Mouse (Mus musculus) stomach, postnatal 0 days (tissue): ENCODE data around the gene Mall. TPM values are rescaled to one million over a fixed set of nuclear protein-coding genes. Genes with fewer than 3 reads are reported as not detected.
A peak's percentile ranks its signal among the peaks of the same experiment; 100 is the strongest.

Source experiments
- ATAC-seq: fragments of 200-750 bp; cut with Nextera tagmentation; 2 replicates; pipeline ENCODE4 v1.8.0; 2017; ENCODE audit not compliant: low FRiP score, low TSS enrichment
- DNase-seq: peaks from one replicate; pipeline ENCODE4 v3.0.0-alpha.2; 2016; ENCODE audit warnings: low spot score
- H3K27ac ChIP-seq: fragments of 300-500 bp; sonication (generic); replicated peaks from 2 replicates; pipeline ENCODE4 v1.5.1; 2014; ENCODE audit warnings: mild to moderate bottlenecking, control low read depth
- H3K27me3 ChIP-seq: fragments of 300-500 bp; sonication (generic); 2 replicates; pipeline ENCODE4 v1.6.1; 2014; ENCODE audit warnings: low read length; ENCODE audit not compliant: control insufficient read depth, insufficient read depth
- H3K36me3 ChIP-seq: fragments of 300-500 bp; sonication (generic); 2 replicates; pipeline ENCODE4 v1.6.1; 2014; ENCODE audit warnings: low read length, mixed read lengths; ENCODE audit not compliant: control insufficient read depth, insufficient read depth
- H3K4me1 ChIP-seq: fragments of 300-500 bp; sonication (generic); replicated peaks from 2 replicates; pipeline ENCODE4 v1.6.1; 2014; ENCODE audit warnings: antibody characterized with exemption; ENCODE audit not compliant: control insufficient read depth, insufficient read depth
- H3K4me2 ChIP-seq: fragments of 300-500 bp; sonication (generic); replicated peaks from 2 replicates; pipeline ENCODE4 v1.6.1; 2014; ENCODE audit warnings: low read depth, mild to moderate bottlenecking, control low read depth, moderate library complexity
- H3K4me3 ChIP-seq: fragments of 300-500 bp; sonication (generic); 2 replicates; pipeline ENCODE4 v1.5.1; 2014; ENCODE audit warnings: low read depth, low read length, control low read depth
- H3K9ac ChIP-seq: fragments of 300-500 bp; sonication (generic); 2 replicates; pipeline ENCODE4 v1.6.1; 2014; ENCODE audit warnings: mild to moderate bottlenecking, low read length, control low read depth, mixed read lengths
- H3K9me3 ChIP-seq: fragments of 300-500 bp; sonication (generic); 2 replicates; pipeline ENCODE4 v1.6.1; 2016; ENCODE audit warnings: low read length; ENCODE audit not compliant: control insufficient read depth
- CTCF ChIP-seq: IDR thresholded peaks from 2 replicates; pipeline ENCODE4 v1.5.1; 2016; ENCODE audit warnings: antibody characterized with exemption, low read depth, mild to moderate bottlenecking, moderate library complexity
- EP300 ChIP-seq: optimal IDR thresholded peaks from 2 replicates; pipeline ENCODE3; 2016; ENCODE audit warnings: antibody characterized with exemption
- WGBS: fragments of 180-500 bp; shearing (Covaris S2); extraction: QIAGEN DNeasy Blood & Tissue Kit; methylation state at CpG from one replicate; pipeline ENCODE4 v1.1.7; 2014; 5-methylcytosine and 5-hydroxymethylcytosine counted together
- polyA plus RNA-seq: library from polyadenylated mRNA; unstranded; fragments of >200 nt; fragmentation: Nextera tagmentation; extraction: Ambion mirVana; gene quantifications from 2 replicates; pipeline ENCODE4 v1.2.1, GENCODE M21; 2015

Gene Mall
- polyA plus RNA-seq, 1 experiment from 2014 or later: 49.8 TPM

DNA sequence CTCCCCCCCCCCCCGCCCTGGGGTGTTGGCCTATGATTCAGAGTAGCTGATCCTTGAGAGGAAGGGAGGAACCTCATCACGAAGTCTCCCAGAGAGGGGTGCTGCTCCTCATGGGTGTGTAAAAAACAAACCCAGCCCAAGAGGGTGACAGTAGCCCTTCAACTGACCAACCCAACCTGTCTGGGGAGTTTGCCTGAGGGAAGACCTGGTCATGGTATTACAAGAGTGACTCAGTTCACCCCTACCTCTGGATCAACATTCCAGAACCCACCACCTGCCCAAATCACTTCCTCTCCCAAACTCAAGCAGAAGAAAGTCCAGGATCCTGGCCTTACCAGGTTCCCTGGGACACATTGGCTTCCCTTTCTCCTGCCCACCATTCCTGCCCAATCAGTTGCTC, 67.0 kb downstream of the Mall start:
- H3K9ac ChIP-seq: no peak overlapping the region
- no peaks in the 10 kb centered on the region for H3K36me3 ChIP-seq
- no peak overlapping the region for H3K4me3 ChIP-seq
- DNase-seq (no peak), ATAC-seq (0 out of 2 replicates have a peak, but pooled peaks have one; percentile 30)
- no peaks in the 10 kb centered on the region for H3K4me1 ChIP-seq
- WGBS: 40% methylated on average over 1 of the region's 2 CpGs
- H3K9me3 ChIP-seq: no peaks in the 10 kb centered on the region
- H3K4me2 ChIP-seq: no peak overlapping the region
- no peaks in the 10 kb centered on the region for H3K27me3 ChIP-seq
- no peak overlapping the region for H3K27ac ChIP-seq
- TF ChIP-seq CTCF: no peak
- no peak for TF ChIP-seq EP300

DNA sequence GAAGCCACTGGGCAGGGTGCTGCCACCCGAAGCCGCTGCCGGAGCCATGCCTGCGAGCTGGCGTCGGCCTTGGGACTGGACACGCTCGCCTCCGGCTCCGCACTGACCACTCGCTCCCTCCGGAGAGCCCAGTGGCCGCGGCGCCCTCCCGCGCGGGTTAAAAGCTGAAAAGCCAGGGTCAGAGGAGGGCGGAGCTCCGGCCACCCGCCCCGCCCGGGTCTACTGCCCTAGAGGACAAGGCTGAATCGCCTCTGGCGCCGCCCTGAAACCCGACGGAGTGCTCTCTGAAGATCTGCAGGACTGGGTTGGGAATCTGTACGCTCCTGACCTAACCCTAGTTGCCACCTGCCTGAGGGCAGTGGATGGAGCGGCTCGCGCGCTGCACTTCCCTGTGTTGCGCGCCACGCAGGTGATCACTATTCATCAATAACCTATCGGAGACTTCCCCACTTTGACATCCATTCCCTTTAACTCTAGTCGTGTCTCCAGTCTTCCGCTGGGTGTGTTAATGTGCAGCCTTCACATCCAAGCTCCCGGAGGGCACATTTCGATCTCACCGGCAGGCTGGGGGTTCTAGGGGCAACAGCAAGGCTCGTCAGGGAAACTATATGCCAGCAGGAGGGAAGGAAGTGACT, 73.5 kb downstream of the Mall start, which contains the start of gene Mal:
Gene Mal (minus strand): TSS at position 610 of the 635 bp plus-strand sequence.
- TF ChIP-seq CTCF (no peak), EP300 (no peak)
- no peaks in the 10 kb centered on the region for H3K4me1 ChIP-seq
- no peaks in the 10 kb centered on the region for H3K9me3 ChIP-seq
- H3K36me3 ChIP-seq: no peaks in the 10 kb centered on the region
- H3K27ac ChIP-seq: peak within 1 kb of the TSS; percentile 73
- H3K9ac ChIP-seq: peak within 1 kb of the TSS; percentile 51
- peak; percentile 83 for ATAC-seq
- WGBS: under 1% methylated on average over 43 of the region's 43 CpGs
- peak within 1 kb of the TSS; percentile 43 for H3K4me3 ChIP-seq
- DNase-seq: peak; percentile 78
- no peaks in the 10 kb centered on the region for H3K27me3 ChIP-seq
- H3K4me2 ChIP-seq: peak within 1 kb of the TSS; percentile 70

DNA sequence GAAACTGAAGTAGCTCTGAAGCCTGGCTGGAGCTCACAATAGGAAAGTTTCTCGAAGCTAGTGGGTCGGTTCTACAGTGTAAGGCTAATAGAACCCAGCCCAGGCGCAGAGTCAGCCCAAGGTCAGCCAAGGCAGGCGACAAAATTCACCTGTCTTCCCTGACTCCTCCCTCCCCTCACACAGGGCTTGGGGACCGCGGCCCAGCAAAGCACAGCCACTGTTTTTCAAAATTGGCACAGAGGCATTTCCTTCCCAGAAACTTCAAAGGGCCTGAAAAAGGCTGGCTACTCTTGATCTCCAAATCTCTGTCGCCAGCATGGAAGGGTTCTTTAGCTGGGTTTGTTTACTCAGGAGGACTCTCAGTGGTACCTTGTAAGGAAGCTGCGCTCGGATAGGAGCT, 74.3 kb downstream of the Mall start:
- Histone ChIP-seq H3K9me3 (no peaks in the 10 kb centered on the region), H3K4me2 (peak overlapping the region; percentile 70), H3K36me3 (no peaks in the 10 kb centered on the region), H3K9ac (peak overlapping the region; percentile 51), H3K4me3 (peak overlapping the region; percentile 43), H3K4me1 (no peaks in the 10 kb centered on the region), H3K27ac (peak overlapping the region; percentile 73), H3K27me3 (no peaks in the 10 kb centered on the region)
- 10% methylated on average over 9 of the region's 9 CpGs for WGBS
- TF ChIP-seq EP300 (no peak), CTCF (no peak)
- DNase-seq: peak; percentile 23
- no peak for ATAC-seq

DNA sequence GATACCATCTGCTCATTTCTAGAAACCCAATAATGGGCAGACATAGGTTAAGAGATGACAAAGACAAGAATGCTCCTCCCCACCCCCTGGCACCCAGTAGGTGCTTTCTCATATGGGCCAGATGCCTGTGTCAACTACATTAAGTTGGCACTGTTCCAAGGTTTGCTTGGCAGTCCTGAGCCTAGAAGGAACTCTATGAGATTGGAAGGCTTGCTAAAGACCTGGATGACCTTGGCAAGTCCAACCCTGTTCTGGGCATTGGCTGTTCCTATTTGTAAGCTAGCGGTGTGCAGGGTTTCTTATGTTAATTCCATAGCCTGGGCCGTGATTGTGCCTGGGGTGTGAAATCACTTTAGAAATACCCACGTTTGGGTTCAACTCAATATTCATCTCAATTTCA, 74.9 kb downstream of the Mall start:
- TF ChIP-seq CTCF (no peak), EP300 (no peak)
- H3K36me3 ChIP-seq: no peaks in the 10 kb centered on the region
- peak overlapping the region; percentile 51; the same call in 1 of the 2 replicates for H3K9ac ChIP-seq
- peak overlapping the region; percentile 43 for H3K4me3 ChIP-seq
- H3K4me1 ChIP-seq: no peaks in the 10 kb centered on the region
- ATAC-seq: peak; percentile 41
- no peaks in the 10 kb centered on the region for H3K27me3 ChIP-seq
- peak; percentile 23 for DNase-seq
- peak overlapping the region; percentile 70; the same call in 1 of the 2 replicates for H3K4me2 ChIP-seq
- no peaks in the 10 kb centered on the region for H3K9me3 ChIP-seq
- H3K27ac ChIP-seq: peak overlapping the region; percentile 73; the same call in 1 of the 2 replicates
- 51% methylated on average over 3 of the region's 3 CpGs for WGBS

Other genes with a start within 250 kb of the Mall start
- 1.2 TPM in 2 replicates for gene Kcnip3, start 207.8 kb downstream of the Mall start, polyA plus RNA-seq
- gene Prom2, start 188.5 kb downstream of the Mall start, polyA plus RNA-seq: 17.2 and 20.5 TPM in 2 replicates
- 1.9 TPM in 2 replicates for gene Zfp661, start 142.8 kb downstream of the Mall start, polyA plus RNA-seq
- 87.0 and 90.2 TPM in 2 replicates for gene Mrps5, start 142.7 kb downstream of the Mall start, polyA plus RNA-seq
- 192 and 213 TPM in 2 replicates for gene Mal, start 73.2 kb downstream of the Mall start, polyA plus RNA-seq
- 56.9 and 70.0 TPM in 2 replicates for gene Nphp1, start 59.0 kb upstream of the Mall start, polyA plus RNA-seq
- gene Mtln, start 62.6 kb upstream of the Mall start, polyA plus RNA-seq: 60.2 and 66.5 TPM in 2 replicates
- gene Bub1, start 101.9 kb upstream of the Mall start, polyA plus RNA-seq: 5.3 and 6.5 TPM in 2 replicates
- gene Acoxl, start 108.9 kb upstream of the Mall start, polyA plus RNA-seq: 0.13 and 0.17 TPM in 2 replicates